Mouse (Mus musculus): ENCODE measurements around the gene Rab1b. TPM values are rescaled to one million over a fixed set of nuclear protein-coding genes. Genes with fewer than 3 reads are reported as not detected.
A peak's percentile ranks its signal among the peaks of the same experiment; 100 is the strongest.
"Not testable (repeated sequence)": the region's sequence is repeated elsewhere in the genome, so short reads cannot be mapped to it uniquely, and the experiment has no call there.

Rab1b gene
- polyA plus RNA-seq (2012; ENCODE audit: insufficient read depth, low replicate concordance), result 445 and 649 TPM in 2 replicates

DNA sequence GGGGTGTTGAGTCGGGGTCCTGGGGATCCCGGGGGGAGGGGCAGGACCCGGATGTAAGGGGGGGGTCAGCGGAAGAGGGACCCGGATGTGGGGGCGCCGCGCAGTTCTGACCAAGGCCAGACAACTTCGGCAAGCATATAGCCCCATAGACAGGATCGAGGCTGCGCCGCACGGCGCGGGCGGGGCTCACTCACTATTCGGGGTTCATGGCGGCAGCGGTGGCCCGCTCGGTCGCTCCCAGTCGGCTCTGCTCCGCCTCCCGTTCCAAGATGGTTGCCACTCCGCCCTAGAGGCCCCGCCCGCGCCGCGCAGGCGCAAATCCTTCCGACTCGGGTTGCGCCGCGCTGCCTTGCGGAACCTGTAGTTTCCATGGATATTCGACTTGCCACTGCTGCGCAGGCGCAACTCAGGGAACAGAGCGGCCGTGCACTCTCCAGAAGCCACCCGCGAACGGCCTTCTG, at the start of gene Rab1b:
TSS of gene Rab1b (minus strand) at position 342 of the 461 bp plus-strand sequence.
- Histone ChIP-seq H3K36me3 (replicated peaks; ENCODE audit: low read length) (peaks cover 66% of the 10 kb centered on the region), H3K4me1 (peaks cover 62% of the 10 kb centered on the region), H3K27me3 (replicated peaks) (peaks cover 1% of the 10 kb centered on the region), H3K9me3 (no peaks in the 10 kb centered on the region), H3K4me3 (replicated peaks) (peak within 1 kb of the TSS; percentile 96)
- TF ChIP-seq FLI1 (IDR thresholded peaks at IDR 0.05; ENCODE audit: low read length), result no peak
- TF ChIP-seq GATA1 (IDR thresholded peaks at IDR 0.05; ENCODE audit: borderline replicate concordance, low read length), result no peak

DNA sequence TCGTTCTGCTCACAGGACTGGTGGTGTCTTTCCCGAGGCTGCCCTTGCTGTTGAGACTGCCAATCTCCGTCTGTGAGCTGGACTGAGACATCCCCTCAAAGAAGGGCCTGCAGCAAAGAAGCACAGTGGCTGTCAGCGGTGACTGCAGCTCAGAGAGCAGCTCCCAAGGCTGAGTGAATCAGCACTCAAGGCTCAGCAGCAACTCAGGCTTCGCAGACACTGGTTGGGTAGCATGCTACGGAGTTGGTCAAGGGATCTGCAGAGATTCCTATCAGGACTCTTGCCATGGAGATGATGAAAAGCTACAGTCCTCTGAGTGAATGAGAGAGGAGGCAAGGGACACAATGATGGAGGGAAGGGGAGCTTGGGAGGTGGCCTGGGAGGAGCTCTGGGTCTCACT, 45.4 kb upstream of the Rab1b start:
- peaks cover 10% of the 10 kb centered on the region for H3K4me1 ChIP-seq
- no peaks in the 10 kb centered on the region for H3K27me3 ChIP-seq (replicated peaks)
- peaks cover 87% of the 10 kb centered on the region for H3K36me3 ChIP-seq (replicated peaks; ENCODE audit: low read length)
- H3K4me3 ChIP-seq (replicated peaks), result no peak overlapping the region
- no peak for TF ChIP-seq FLI1 (IDR thresholded peaks at IDR 0.05; ENCODE audit: low read length)
- no peak for TF ChIP-seq GATA1 (IDR thresholded peaks at IDR 0.05; ENCODE audit: borderline replicate concordance, low read length)
- H3K9me3 ChIP-seq, result no peaks in the 10 kb centered on the region

DNA sequence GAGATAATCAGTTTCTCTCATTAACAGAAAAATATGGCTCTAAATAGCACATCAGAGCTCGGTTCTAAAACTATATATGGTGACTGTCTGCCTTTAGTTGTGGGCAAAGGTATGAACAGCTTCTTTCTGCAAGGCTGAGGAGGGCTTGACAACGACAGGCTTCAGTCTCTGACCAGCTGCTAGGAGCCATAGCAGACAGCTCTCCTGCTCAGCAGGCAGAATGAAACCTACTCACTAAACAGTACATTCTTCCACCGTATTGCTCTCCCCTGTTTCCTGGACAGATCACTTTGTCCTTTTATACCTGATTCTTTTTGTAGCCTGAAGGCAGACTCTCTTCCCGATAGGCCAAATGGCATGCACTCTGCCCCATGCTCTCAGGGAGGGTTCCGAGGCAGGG, 44.9 kb upstream of the Rab1b start:
- Histone ChIP-seq H3K36me3 (replicated peaks; ENCODE audit: low read length) (peaks cover 88% of the 10 kb centered on the region), H3K4me1 (peaks cover 14% of the 10 kb centered on the region), H3K4me3 (replicated peaks) (no peak overlapping the region), H3K9me3 (no peaks in the 10 kb centered on the region), H3K27me3 (replicated peaks) (no peaks in the 10 kb centered on the region)
- no peak for TF ChIP-seq FLI1 (IDR thresholded peaks at IDR 0.05; ENCODE audit: low read length)
- TF ChIP-seq GATA1 (IDR thresholded peaks at IDR 0.05; ENCODE audit: borderline replicate concordance, low read length), result no peak

DNA sequence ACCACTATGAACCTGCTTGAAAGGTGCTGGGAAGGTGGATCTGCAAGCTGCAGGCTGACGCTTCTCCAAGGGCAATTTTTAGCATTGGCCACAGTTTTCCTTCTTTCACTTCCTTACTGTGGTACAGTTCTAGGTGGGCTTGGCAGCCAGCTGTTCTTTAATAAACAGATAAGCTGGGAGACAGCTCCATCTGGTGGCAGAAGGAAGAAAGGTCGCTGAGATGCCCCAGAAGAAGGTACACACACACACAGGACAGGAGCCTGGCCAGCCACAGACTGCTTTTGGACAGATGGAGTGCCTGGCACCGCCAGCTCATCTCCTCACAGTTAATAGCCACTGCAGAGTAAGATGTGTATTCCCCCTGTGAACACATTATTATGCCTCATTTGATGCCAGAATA, 44.5 kb upstream of the Rab1b start:
- Histone ChIP-seq H3K9me3 (no peaks in the 10 kb centered on the region), H3K36me3 (replicated peaks; ENCODE audit: low read length) (peaks cover 88% of the 10 kb centered on the region), H3K27me3 (replicated peaks) (no peaks in the 10 kb centered on the region), H3K4me1 (peaks cover 18% of the 10 kb centered on the region), H3K4me3 (replicated peaks) (no peak overlapping the region)
- TF ChIP-seq FLI1 (IDR thresholded peaks at IDR 0.05; ENCODE audit: low read length) (no peak), GATA1 (IDR thresholded peaks at IDR 0.05; ENCODE audit: borderline replicate concordance, low read length) (no peak)

DNA sequence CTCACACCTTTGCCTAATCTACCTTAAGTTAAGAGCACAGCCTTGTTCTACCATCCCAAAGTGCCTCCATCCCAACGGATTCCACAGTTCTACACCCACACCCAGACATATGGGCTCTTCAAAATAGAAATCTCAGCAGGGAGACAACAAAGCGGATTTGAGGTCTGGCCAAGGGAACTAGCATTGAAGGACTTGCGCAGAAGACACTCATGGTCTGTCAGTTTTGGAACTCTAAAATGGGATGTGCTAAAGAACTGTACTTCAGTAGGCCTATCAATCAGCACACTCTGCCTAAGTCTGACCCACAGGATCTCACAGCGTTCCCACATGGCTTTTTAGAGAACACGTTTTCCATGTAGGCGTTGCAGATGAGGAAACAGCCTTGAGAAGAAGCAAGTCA, 43.5 kb upstream of the Rab1b start:
- peaks cover 18% of the 10 kb centered on the region for H3K4me1 ChIP-seq
- H3K9me3 ChIP-seq, result no peaks in the 10 kb centered on the region
- H3K27me3 ChIP-seq (replicated peaks), result no peaks in the 10 kb centered on the region
- TF ChIP-seq GATA1 (IDR thresholded peaks at IDR 0.05; ENCODE audit: borderline replicate concordance, low read length) (no peak), FLI1 (IDR thresholded peaks at IDR 0.05; ENCODE audit: low read length) (no peak)
- no peak overlapping the region for H3K4me3 ChIP-seq (replicated peaks)
- H3K36me3 ChIP-seq (replicated peaks; ENCODE audit: low read length), result peaks cover 88% of the 10 kb centered on the region

DNA sequence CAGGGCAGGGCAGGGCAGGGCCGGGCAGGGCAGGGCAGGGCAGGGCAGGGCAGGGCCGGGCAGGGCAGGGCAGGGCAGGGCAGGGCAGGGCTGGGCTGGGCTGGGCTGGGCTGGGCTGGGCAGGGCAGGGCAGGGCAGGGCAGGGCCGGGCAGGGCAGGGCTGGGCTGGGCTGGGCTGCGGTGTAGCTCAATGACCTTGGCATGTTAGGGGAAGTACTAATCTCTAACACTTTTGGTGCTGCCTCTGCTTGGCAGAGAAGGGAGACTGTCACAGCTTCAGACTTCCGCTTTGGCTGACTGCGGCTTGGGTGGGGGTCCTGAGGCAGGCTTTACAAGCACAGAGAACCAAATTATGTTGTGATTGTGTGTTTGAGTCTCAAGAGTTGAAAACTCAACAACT, 42.2 kb upstream of the Rab1b start:
- Histone ChIP-seq H3K4me1 (peaks cover 15% of the 10 kb centered on the region), H3K36me3 (replicated peaks; ENCODE audit: low read length) (peaks cover 88% of the 10 kb centered on the region)
- not testable (repeated sequence) for H3K4me3 ChIP-seq (replicated peaks); H3K27me3 ChIP-seq (replicated peaks); H3K9me3 ChIP-seq

DNA sequence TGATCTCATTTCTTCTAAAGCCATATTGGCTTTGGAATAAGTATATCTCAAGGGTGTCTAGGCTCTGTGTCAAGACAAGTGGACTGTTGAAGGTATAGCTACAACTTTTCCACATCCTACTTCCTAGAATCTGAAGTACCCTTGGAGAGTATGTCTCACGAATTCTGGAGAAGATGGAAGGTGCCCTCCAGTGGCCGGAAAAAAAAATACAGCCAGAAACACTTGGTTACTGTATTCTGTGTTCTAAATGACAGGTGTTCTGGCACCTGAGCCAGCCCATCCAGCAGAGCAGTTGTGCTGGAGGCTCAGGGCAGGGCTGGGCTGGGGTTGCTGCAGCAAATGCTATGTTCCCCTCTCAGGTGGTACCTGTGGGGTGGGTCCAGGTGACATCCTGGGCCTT, 32.8 kb upstream of the Rab1b start:
- TF ChIP-seq GATA1 (IDR thresholded peaks at IDR 0.05; ENCODE audit: borderline replicate concordance, low read length) (no peak), FLI1 (IDR thresholded peaks at IDR 0.05; ENCODE audit: low read length) (no peak)
- no peak overlapping the region for H3K4me3 ChIP-seq (replicated peaks)
- peaks cover 99% of the 10 kb centered on the region for H3K36me3 ChIP-seq (replicated peaks; ENCODE audit: low read length)
- H3K27me3 ChIP-seq (replicated peaks), result no peaks in the 10 kb centered on the region
- no peaks in the 10 kb centered on the region for H3K9me3 ChIP-seq
- H3K4me1 ChIP-seq, result no peaks in the 10 kb centered on the region

DNA sequence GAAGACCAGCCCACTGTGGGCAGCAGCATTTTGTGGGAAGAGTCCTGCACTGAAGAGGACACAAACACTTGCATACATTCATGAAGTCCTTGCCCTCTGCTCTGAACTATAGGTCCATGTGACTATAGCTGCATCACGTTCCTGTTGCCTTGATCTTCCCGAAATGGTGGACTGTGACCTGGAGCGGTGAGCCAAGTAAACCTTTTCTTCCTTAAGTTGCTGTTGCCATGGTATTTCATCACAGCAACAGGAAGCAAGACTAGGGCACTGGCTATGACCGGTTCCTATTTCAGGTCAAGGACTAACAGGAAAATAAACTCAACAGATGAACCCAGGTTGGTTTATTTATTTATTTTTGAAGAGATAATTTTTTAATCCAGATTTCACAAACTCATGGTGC, 24.4 kb upstream of the Rab1b start:
- no peaks in the 10 kb centered on the region for H3K9me3 ChIP-seq
- no peak overlapping the region for H3K4me3 ChIP-seq (replicated peaks)
- peaks cover 19% of the 10 kb centered on the region for H3K27me3 ChIP-seq (replicated peaks)
- H3K36me3 ChIP-seq (replicated peaks; ENCODE audit: low read length), result peaks cover 37% of the 10 kb centered on the region
- TF ChIP-seq GATA1 (IDR thresholded peaks at IDR 0.05; ENCODE audit: borderline replicate concordance, low read length) (no peak), FLI1 (IDR thresholded peaks at IDR 0.05; ENCODE audit: low read length) (no peak)
- H3K4me1 ChIP-seq, result peaks cover 21% of the 10 kb centered on the region

DNA sequence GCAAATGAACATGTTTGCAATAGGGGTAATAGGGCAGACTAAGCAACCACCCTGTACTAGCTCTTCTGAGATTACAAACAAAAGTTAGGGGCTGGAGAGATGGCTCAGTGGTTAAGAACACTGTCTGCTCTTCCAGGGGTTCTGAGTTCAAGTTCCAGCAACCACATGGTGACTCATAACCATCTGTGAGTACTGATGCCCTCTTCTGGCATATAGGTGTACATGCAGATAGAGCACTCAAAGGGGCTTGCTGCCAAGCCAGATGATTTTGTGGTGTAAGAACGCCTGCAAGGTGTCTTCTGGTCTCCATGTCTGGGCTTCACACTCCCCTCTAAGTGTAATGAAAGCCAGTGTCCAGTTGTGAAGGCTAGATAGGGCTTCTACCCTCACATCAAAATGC, 22.9 kb upstream of the Rab1b start:
- TF ChIP-seq GATA1 (IDR thresholded peaks at IDR 0.05; ENCODE audit: borderline replicate concordance, low read length) (no peak), FLI1 (IDR thresholded peaks at IDR 0.05; ENCODE audit: low read length) (no peak)
- no peak overlapping the region for H3K4me3 ChIP-seq (replicated peaks)
- peaks cover 22% of the 10 kb centered on the region for H3K36me3 ChIP-seq (replicated peaks; ENCODE audit: low read length)
- H3K27me3 ChIP-seq (replicated peaks), result peaks cover 24% of the 10 kb centered on the region
- no peaks in the 10 kb centered on the region for H3K9me3 ChIP-seq
- H3K4me1 ChIP-seq, result peaks cover 21% of the 10 kb centered on the region

DNA sequence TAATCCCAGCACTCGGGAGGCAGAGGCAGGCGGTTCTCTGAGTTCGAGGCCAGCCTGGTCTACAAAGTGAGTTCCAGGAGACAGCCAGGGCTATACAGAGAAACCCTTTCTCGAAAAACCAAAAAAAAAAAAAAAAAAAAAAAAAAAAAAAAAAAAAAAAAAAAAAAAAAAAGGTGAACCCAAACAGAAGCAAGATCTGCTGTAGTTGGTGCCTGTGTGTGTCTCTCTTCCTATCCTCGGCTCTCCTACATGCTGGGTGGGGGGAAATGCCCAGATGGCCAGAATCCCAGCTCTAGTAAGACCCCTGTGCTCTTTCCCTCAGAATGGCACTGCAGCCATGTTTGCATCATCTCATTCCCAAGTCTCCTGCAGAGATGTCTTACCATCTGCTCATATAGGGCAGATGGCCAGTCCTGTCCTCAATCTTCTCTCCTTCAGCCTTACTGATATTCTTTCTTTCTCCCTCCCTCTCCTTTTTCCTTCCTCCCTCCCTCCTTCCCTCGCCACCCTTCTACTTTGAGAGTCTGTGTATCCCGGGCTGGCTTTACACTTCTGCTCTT, 17.3 kb upstream of the Rab1b start:
- peaks cover 56% of the 10 kb centered on the region for H3K27me3 ChIP-seq (replicated peaks)

DNA sequence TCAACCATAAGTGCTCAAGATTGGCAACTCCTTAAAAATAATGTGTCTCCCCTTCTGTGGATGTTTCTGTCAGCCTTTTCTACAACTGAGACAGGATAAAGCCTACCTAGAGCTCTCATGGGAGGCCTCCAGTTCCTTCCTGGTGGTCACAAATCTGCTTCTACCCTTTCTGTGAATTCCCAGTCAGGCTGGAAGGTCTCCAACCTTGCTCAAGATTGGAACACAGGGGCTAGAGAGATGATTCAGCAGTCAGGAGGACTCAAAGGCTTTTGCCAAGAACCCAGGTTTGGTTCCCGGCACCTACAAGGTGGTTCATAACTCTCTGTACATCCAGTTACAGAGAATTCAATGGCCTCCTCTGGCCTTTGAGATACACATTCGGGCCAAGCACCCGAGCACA, 16.4 kb upstream of the Rab1b start:
- Histone ChIP-seq H3K4me3 (replicated peaks) (no peak overlapping the region), H3K36me3 (replicated peaks; ENCODE audit: low read length) (no peaks in the 10 kb centered on the region), H3K4me1 (peaks cover 19% of the 10 kb centered on the region), H3K27me3 (replicated peaks) (peaks cover 60% of the 10 kb centered on the region), H3K9me3 (no peaks in the 10 kb centered on the region)
- TF ChIP-seq FLI1 (IDR thresholded peaks at IDR 0.05; ENCODE audit: low read length), result no peak
- TF ChIP-seq GATA1 (IDR thresholded peaks at IDR 0.05; ENCODE audit: borderline replicate concordance, low read length), result no peak

More for the DNA sequence above, 17.3 kb upstream of the Rab1b start:
- no peak overlapping the region for H3K4me3 ChIP-seq (replicated peaks)
- H3K4me1 ChIP-seq, result peaks cover 12% of the 10 kb centered on the region
- TF ChIP-seq GATA1 (IDR thresholded peaks at IDR 0.05; ENCODE audit: borderline replicate concordance, low read length) (no peak), FLI1 (IDR thresholded peaks at IDR 0.05; ENCODE audit: low read length) (no peak)
- H3K9me3 ChIP-seq, result no peaks in the 10 kb centered on the region
- H3K36me3 ChIP-seq (replicated peaks; ENCODE audit: low read length), result no peaks in the 10 kb centered on the region
